Mouse (Mus musculus) gastrocnemius, postnatal 25 days (tissue): ENCODE data around the gene Mphosph10. TPM values are rescaled to one million over a fixed set of nuclear protein-coding genes. Genes with fewer than 3 reads are reported as not detected.
A peak's percentile ranks its signal among the peaks of the same experiment; 100 is the strongest.

Source experiments
- DNase-seq: peaks from one replicate; pipeline ENCODE4 v3.0.0; 2022
- long read RNA-seq, 2 experiments: library from polyadenylated mRNA; stranded (forward); transcript quantifications; one replicate each; pipeline ENCODE4 v2.0.0; 2021
- total RNA-seq, 2 experiments: library from RNA; stranded (reverse); gene quantifications; 1 replicate in 1 of 2; 2 replicates in 1 of 2; pipeline ENCODE4 v1.2.3; 2021

Gene Mphosph10
- 10 to 100 TPM; 12.1 to 13.9 TPM for total RNA-seq
- long read RNA-seq, experiment 1, transcript Mphosph10-201 (11 exons, 2,248 nt): major isoform, 13 of 17 reads
- long read RNA-seq, experiment 1, partial matches to known transcripts: 4 of 17 reads
- long read RNA-seq, experiment 1, other reads (novel, unspliced or antisense): 0 of 17 reads
- long read RNA-seq, experiment 2, transcript Mphosph10-201 (11 exons, 2,248 nt): major isoform, 20 of 21 reads
- long read RNA-seq, experiment 2, partial matches to known transcripts: 1 of 21 reads
- long read RNA-seq, experiment 2, other reads (novel, unspliced or antisense): 0 of 21 reads

- DNase-seq: peak; percentile 98
These were observed at the start of gene Mphosph10, which contains the start of gene Mcee for GRCm38 (mm10) chr7:64392122-64392818. Gene Mphosph10, minus strand, starts transcription at chr7:64392268. Gene Mcee, plus strand, starts transcription at chr7:64392607.

DNA sequence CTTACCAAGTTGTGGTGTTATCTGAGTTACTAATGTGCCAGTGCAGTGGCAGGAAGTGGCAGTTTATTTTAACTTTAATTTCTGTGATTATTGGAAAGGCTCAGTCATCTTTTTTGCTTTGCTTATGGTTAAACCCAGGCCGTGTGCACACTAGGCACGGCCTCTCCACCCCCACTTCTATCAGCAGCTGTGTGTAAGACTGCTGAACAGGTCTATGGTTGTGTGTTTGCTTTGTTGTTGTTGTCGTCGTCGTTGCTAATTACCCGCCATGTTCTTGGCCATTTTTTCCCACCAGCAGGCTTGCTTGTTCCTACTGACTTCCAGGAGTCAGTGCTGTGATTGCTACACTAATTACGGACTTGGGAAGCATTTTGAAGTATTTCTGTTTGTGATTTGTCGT lies 48.5 kb upstream of the Mphosph10 start:
- no peak for DNase-seq

- DNase-seq: no peak
These were observed 47.8 kb upstream of the Mphosph10 start for GRCm38 (mm10) chr7:64439595-64440518.

- no peak for DNase-seq
These were observed 32.8 kb upstream of the Mphosph10 start for GRCm38 (mm10) chr7:64424861-64425260.

GRCm38 (mm10) chr7:64403989-64404388 lies 11.9 kb upstream of the Mphosph10 start:
- DNase-seq: no peak

GRCm38 (mm10) chr7:64402452-64402851 lies 10.4 kb upstream of the Mphosph10 start:
- no peak for DNase-seq

DNA sequence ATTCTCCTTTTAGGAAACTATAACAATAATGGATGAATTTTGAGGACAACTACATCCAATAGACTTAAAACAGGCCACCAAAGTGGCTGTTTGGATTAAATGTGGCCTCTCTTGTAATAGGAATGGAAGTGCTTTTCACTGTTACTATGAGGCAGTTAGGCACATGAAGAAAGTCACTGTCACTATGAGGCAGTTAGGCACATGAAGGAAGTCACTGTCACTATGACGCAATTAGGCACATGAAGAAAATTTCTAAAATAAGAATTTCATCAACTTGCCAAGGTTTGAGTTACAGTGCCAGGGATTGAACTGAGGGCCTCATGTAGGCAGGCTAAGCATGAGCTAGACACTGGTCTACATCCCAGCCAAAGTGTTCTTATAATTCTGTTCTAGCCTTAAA lies 8.7 kb upstream of the Mphosph10 start:
- no peak for DNase-seq

DNA sequence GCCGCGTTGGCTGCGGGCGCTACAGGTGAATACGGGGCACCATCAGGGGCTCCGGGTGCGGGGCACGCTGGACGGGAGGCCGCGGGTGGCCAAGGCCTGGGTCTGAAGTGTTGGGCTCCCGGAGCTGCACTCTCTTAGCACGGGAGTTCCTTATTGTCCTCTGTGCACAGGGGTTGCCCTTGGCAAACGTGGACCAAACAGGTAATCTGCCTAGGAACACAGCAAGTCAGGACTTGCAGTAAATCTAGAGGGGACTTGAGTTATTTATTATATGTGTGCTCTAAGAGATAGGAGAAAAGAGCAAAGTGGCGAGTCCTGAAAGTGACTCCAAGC lies 717 bp upstream of the Mphosph10 start:
- no peak for DNase-seq

GRCm38 (mm10) chr7:64391479-64391878 lies 589 bp downstream of the Mphosph10 start:
- no peak for DNase-seq

DNA sequence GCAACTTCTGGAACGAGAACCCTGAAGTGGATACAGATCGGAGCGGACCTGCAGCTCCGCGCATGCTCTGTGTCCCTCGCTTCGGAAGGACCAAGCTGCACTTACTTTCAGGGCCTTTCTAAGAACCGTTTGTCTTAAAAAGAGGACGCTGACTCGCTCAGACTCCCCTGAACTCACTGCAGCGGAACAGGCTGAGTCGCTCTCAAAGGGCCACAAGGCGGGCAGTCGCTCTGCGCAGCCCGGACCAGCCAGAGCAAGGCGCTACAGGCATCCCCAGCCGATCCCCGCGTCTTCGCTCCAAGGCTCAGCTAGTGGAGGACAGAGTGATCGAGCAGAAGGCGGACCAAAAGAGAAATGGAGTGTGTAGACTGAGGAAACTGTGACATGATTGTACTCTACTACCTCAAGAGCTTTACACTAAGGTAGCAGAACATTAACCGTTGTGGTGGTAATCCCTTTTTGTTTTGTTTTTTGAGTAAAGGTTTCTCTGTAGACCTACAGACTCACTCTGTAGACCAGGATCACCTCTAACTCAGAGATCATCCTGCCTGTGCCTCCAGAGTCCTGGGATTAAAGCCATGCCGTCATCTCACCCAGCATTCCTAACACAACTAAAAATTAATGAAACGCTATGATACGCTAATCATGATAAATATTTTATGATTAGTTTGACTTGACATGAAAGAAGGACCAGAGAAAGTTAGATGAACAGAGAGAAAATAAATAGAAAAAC lies 18.1 kb downstream of the Mphosph10 start, which contains the start of gene Fan1:
Gene Fan1, minus strand, starts transcription at position 266 of the 733 bp plus-strand sequence.
- peak; percentile 84 for DNase-seq

- DNase-seq: no peak
These were observed 18.8 kb downstream of the Mphosph10 start for GRCm38 (mm10) chr7:64373147-64373829.

DNA sequence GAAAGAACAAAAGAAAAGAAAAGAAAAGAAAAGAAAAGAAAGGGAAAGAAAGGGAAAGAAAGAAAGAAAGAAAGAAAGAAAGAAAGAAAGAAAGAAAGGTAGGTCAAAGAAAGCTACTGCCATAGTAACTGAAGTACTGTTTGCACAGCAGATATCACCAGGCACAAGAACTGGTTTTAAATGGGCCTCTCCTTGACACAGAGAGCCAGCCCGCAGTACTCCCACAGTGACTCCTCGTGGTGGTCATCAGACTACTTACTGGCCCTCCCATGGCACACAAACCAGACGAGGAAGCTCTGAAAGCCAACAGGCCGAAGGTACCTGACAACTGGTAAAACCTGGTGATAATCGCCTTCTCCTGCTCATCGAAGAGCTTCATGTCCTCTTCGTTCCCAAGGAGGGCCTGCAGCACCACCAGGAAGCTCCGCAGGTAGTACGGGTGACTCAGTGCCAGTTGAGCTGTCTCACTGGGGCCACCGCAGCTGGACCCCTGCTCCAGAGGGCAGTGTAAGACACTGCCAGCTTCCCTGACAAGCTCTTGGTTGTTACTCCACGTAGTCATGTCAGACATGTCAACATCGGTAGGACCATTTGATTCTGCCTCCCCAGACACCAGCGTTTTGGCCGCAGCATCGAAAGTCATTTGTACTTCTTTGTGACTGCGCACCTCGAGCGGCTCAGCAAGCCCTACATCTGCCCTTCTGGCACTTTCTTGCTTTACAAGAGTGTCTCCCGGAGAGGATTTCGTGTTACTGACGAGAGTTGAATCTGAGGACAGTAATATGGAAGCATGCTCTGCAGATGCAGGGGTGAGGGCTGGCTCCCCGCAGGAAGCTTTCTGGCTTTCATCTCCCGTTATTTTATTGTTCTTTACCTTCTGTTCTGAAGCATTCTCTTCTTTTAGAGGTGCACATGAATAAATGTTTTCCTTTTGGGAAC lies 19.9 kb downstream of the Mphosph10 start:
- DNase-seq: no peak

DNA sequence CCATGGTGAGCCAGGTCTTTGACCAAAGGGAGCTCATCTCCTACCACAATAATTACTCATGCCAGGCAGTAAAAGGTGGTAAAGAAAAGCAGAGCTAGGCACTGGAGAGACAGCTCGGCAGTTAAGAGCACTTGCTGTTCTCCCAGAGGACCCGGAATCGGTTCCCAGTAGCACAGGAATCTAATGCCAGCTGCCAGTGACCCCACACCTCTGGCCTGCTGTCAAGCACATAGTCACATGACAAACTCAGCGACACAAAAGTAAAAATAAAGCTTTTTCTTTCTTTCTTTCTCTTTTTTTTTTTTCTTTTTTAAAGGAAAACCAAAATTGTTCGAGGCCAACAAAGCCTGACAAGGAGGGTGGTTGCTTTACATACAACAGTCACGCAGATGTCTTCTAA lies 22.2 kb downstream of the Mphosph10 start:
- no peak for DNase-seq

DNA sequence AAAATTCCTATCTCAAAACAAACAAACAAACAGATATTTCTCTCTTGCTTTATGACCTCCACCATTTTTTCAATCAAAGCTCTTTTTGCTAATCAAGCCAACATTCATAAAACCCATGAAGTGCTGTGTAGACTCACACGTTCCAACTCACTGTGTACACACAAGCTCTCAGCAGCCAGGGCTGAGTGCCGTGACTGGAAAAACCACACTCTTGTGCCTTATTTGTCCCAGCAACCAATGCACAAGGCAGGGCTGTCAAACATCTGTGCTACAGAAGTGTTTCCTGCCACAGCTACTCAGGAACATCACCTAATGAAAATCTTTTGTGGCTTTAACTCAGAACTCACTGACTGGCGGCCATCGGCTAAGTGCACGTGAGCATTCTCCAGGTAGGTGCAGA lies 26.2 kb downstream of the Mphosph10 start:
- no peak for DNase-seq

GRCm38 (mm10) chr7:64360586-64360945 lies 31.5 kb downstream of the Mphosph10 start:
- DNase-seq: no peak

- no peak for DNase-seq
These were observed 32.0 kb downstream of the Mphosph10 start for GRCm38 (mm10) chr7:64359943-64360585.

- no peak for DNase-seq
These were observed 33.4 kb downstream of the Mphosph10 start for GRCm38 (mm10) chr7:64358666-64359065.

- no peak for DNase-seq
These were observed 34.7 kb downstream of the Mphosph10 start for GRCm38 (mm10) chr7:64357405-64357804.

DNA sequence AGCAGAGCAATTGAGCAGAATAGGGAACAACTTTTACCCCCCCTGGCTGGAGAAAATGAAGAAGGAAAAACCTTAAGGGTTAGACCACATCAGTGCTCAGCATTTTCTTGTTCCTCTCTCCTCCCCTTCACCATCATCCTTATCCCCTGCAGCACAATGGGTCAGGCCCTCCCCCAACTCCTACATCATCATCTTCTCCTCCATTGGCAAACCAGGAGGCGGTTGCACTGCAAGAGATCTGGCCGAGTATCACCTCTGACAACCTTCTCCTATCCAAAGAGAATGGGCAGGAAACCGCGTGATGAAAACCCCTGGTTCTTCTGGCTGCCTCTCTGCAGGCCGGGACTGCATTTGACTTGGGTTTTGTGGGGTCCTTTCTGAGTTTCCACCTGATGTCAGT lies 35.4 kb downstream of the Mphosph10 start:
- no peak for DNase-seq

DNA sequence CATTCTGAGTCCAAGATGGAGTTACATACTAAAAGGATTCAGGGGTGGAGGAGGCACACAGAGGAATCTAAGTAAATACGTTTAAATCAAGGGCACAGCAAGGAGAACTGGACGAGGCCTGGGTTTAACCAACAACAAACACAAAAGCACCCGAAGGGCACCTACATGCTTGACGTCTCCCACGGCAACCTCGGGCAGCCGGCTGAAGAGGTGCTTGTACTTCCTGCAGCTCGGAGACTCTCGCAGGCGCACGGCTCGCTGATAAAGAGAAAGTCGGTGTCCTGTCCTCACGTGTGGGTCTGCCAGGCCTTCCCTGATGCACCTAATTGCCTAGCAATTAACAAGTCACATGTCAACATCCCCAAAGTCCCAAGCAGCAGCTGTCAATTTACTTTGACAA lies 37.9 kb downstream of the Mphosph10 start:
- no peak for DNase-seq
